Mouse (Mus musculus) heart, postnatal 0 days (tissue): Measurements from ENCODE around the gene Nyap1.

Experiments
- CTCF ChIP-seq: IDR thresholded peaks from 2 replicates; pipeline ENCODE4 v1.5.1; 2016; ENCODE audit warnings: antibody characterized with exemption, control low read depth, low read depth
- EP300 ChIP-seq: IDR thresholded peaks from 2 replicates; pipeline ENCODE4 v1.6.1; 2016; ENCODE audit warnings: antibody characterized with exemption, low read depth

DNA sequence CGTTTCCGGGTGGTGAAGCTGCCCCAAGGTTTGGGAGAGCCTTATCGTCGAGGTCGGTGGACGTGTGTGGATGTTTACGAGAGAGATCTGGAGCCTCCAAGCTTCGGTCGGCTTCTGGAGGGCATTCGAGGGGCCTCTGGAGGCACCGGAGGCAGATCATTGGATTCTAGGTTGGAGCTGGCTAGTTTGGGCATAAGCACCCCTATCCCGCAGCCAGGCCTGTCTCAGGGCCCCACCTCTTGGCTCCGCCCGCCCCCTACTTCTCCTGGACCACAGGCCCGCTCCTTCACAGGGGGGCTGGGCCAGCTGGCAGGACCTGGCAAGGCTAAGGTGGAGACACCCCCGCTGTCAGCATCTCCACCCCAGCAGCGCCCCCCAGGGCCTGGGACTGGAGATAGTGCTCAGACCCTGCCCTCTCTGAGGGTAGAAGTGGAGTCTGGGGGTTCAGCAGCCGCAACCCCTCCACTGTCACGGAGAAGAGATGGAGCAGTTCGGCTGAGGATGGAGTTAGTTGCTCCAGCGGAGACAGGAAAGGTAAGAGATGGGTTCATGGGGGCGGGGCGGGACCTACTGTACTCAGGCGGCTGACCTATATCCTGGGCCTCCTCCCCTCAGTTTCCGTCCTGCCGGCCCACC lies 6.0 kb upstream of the Nyap1 start:
- TF ChIP-seq EP300 (no peak), CTCF (peak; percentile 17; the same call in 1 of the 2 replicates)
